Mouse (Mus musculus): ENCODE results near the gene Ccdc85b. TPM values are rescaled to one million over a fixed set of nuclear protein-coding genes. Genes with fewer than 3 reads are reported as not detected.

The Ccdc85b gene
- polyA plus RNA-seq, 1 experiment = 8.0 TPM

GRCm38 (mm10) chr19:5429219-5429618 is 28.5 kb downstream of the Ccdc85b start:
- no peak for TF ChIP-seq POLR2A (IDR thresholded peaks at IDR 0.05; ENCODE audit: borderline replicate concordance, control insufficient read depth, low read depth, low read length)
- Histone ChIP-seq H3K4me1 (ENCODE audit: control insufficient read depth, insufficient read depth, low read length) (no peaks in the 10 kb centered on the region; the same call in 1 of the 2 replicates), H3K27ac (ENCODE audit: control insufficient read depth, insufficient read depth, low read depth, low read length, poor library complexity) (no peak overlapping the region), H3K4me3 (replicated peaks; ENCODE audit: control insufficient read depth, low read depth, low read length) (no peak overlapping the region)
- WGBS = 69% methylated on average over 4 of the region's 4 CpGs

- H3K4me1 ChIP-seq (ENCODE audit: control insufficient read depth, insufficient read depth, low read length) = no peaks in the 10 kb centered on the region; the same call in 1 of the 2 replicates
- no peak overlapping the region for H3K4me3 ChIP-seq (replicated peaks; ENCODE audit: control insufficient read depth, low read depth, low read length)
- TF ChIP-seq CTCF (IDR thresholded peaks at IDR 0.05; ENCODE audit: control insufficient read depth, insufficient read depth, low read length) (no peak), POLR2A (IDR thresholded peaks at IDR 0.05; ENCODE audit: borderline replicate concordance, control insufficient read depth, low read depth, low read length) (no peak)
- no peak overlapping the region for H3K27ac ChIP-seq (ENCODE audit: control insufficient read depth, insufficient read depth, low read depth, low read length, poor library complexity)
- WGBS = 61% methylated on average over 2 of the region's 2 CpGs
Measured at GRCm38 (mm10) chr19:5428083-5428482, 29.6 kb downstream of the Ccdc85b start.

- Histone ChIP-seq H3K4me3 (replicated peaks; ENCODE audit: control insufficient read depth, low read depth, low read length) (no peak overlapping the region), H3K27ac (ENCODE audit: control insufficient read depth, insufficient read depth, low read depth, low read length, poor library complexity) (no peak overlapping the region), H3K4me1 (ENCODE audit: control insufficient read depth, insufficient read depth, low read length) (no peaks in the 10 kb centered on the region; the same call in 1 of the 2 replicates)
- WGBS = 90% methylated on average over 13 of the region's 13 CpGs
- TF ChIP-seq CTCF (IDR thresholded peaks at IDR 0.05; ENCODE audit: control insufficient read depth, insufficient read depth, low read length) (no peak), POLR2A (IDR thresholded peaks at IDR 0.05; ENCODE audit: borderline replicate concordance, control insufficient read depth, low read depth, low read length) (no peak)
Measured at GRCm38 (mm10) chr19:5426640-5427290, 30.9 kb downstream of the Ccdc85b start.

DNA sequence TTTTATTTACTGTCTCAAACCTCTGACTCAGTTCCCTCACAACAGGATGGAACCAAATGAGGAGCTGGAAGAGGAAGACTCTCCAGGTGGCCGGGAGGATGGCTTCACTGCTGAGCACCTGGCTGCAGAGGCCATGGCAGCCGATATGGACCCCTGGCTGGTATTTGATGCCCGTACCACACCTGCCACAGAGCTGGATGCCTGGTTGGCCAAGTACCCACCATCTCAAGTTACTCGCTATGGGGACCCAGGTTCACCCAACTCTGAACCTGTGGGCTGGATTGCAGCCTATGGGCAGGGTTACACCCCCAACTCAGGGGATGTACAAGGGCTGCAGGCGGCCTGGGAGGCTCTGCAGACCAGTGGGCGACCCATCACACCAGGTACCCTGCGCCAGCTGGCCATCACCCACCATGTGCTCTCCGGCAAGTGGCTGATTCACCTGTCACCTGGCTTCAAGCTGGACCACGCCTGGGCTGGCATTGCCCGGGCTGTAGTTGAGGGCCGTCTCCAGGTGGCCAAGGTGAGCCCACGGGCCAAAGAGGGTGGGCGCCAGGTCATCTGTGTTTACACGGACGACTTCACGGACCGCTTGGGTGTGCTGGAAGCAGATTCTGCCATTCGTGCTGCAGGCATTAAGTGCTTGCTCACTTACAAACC is 31.7 kb downstream of the Ccdc85b start:
- Histone ChIP-seq H3K4me1 (ENCODE audit: control insufficient read depth, insufficient read depth, low read length) (no peaks in the 10 kb centered on the region; the same call in 1 of the 2 replicates), H3K27ac (ENCODE audit: control insufficient read depth, insufficient read depth, low read depth, low read length, poor library complexity) (peak overlapping the region; percentile 85), H3K4me3 (replicated peaks; ENCODE audit: control insufficient read depth, low read depth, low read length) (peak overlapping the region; percentile 100)
- 86% methylated on average over 18 of the region's 18 CpGs for WGBS
- TF ChIP-seq CTCF (IDR thresholded peaks at IDR 0.05; ENCODE audit: control insufficient read depth, insufficient read depth, low read length) (no peak), POLR2A (IDR thresholded peaks at IDR 0.05; ENCODE audit: borderline replicate concordance, control insufficient read depth, low read depth, low read length) (no peak)

- under 1% methylated on average over 85 of the region's 87 CpGs for WGBS
- Histone ChIP-seq H3K27ac (ENCODE audit: control insufficient read depth, insufficient read depth, low read depth, low read length, poor library complexity) (peak within 1 kb of the TSS; percentile 86), H3K4me1 (ENCODE audit: control insufficient read depth, insufficient read depth, low read length) (no peaks in the 10 kb centered on the region; the same call in 1 of the 2 replicates), H3K4me3 (replicated peaks; ENCODE audit: control insufficient read depth, low read depth, low read length) (peak within 1 kb of the TSS; percentile 100)
- TF ChIP-seq CTCF (IDR thresholded peaks at IDR 0.05; ENCODE audit: control insufficient read depth, insufficient read depth, low read length) (no peak), POLR2A (IDR thresholded peaks at IDR 0.05; ENCODE audit: borderline replicate concordance, control insufficient read depth, low read depth, low read length) (peak; percentile 43; the same call in 1 of the 2 replicates)
Measured at GRCm38 (mm10) chr19:5424782-5425741, 32.6 kb downstream of the Ccdc85b start, which contains the start of the genes Drap1 and AI837181. Drap1 (minus strand) TSS chr19:5424979. AI837181 (plus strand) TSS chr19:5425144.

- WGBS = under 1% methylated on average over 47 of the region's 48 CpGs
- Histone ChIP-seq H3K4me3 (replicated peaks; ENCODE audit: control insufficient read depth, low read depth, low read length) (peak overlapping the region; percentile 66), H3K4me1 (ENCODE audit: control insufficient read depth, insufficient read depth, low read length) (no peaks in the 10 kb centered on the region; the same call in 1 of the 2 replicates), H3K27ac (ENCODE audit: control insufficient read depth, insufficient read depth, low read depth, low read length, poor library complexity) (peak overlapping the region; percentile 86)
- TF ChIP-seq POLR2A (IDR thresholded peaks at IDR 0.05; ENCODE audit: borderline replicate concordance, control insufficient read depth, low read depth, low read length) (no peak), CTCF (IDR thresholded peaks at IDR 0.05; ENCODE audit: control insufficient read depth, insufficient read depth, low read length) (no peak)
Measured at GRCm38 (mm10) chr19:5424092-5424781, 33.5 kb downstream of the Ccdc85b start.

DNA sequence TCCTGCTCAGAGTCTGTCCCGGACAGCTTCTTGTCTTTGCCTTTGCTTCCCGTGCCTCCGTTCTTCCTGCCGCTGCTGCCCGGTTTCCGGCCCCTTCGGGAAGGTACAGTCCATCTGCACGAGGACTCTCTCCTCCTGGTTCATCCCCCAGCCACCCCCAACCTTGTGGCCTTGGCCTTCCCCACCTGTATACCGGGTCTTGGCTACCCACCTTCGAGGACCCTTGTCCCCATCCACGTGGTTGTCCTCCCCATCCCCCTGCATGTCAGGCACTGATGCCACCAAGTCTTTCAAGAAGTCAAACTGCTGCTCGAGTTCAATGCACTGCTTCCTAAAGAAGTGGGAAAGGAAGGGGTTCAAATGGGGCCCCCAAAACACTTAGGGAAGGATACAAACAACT is 34.1 kb downstream of the Ccdc85b start:
- no peaks in the 10 kb centered on the region; the same call in 1 of the 2 replicates for H3K4me1 ChIP-seq (ENCODE audit: control insufficient read depth, insufficient read depth, low read length)

More for the DNA sequence above, 34.1 kb downstream of the Ccdc85b start:
- TF ChIP-seq POLR2A (IDR thresholded peaks at IDR 0.05; ENCODE audit: borderline replicate concordance, control insufficient read depth, low read depth, low read length) (no peak), CTCF (IDR thresholded peaks at IDR 0.05; ENCODE audit: control insufficient read depth, insufficient read depth, low read length) (no peak)
- Histone ChIP-seq H3K4me3 (replicated peaks; ENCODE audit: control insufficient read depth, low read depth, low read length) (no peak overlapping the region), H3K27ac (ENCODE audit: control insufficient read depth, insufficient read depth, low read depth, low read length, poor library complexity) (peak overlapping the region; percentile 86; the same call in 1 of the 2 replicates)
- 57% methylated on average over 12 of the region's 12 CpGs for WGBS
